Mouse (Mus musculus) testis, adult 2 months (tissue): ENCODE measurements around the gene Plekhg3.

Experiments
- CTCF ChIP-seq: fragments of 200-500 bp; IDR thresholded peaks from 2 replicates; pipeline ENCODE4 v1.5.1; 2012; ENCODE audit warnings: low read depth, mild to moderate bottlenecking, inconsistent platforms, low read length, moderate library complexity; ENCODE audit not compliant: control insufficient read depth, insufficient read depth, insufficient replicate concordance
- POLR2A ChIP-seq: fragments of 200-500 bp; IDR thresholded peaks from 2 replicates; pipeline ENCODE4 v1.6.1; 2012; ENCODE audit warnings: low read depth, mild to moderate bottlenecking, inconsistent platforms, low read length, moderate library complexity; ENCODE audit not compliant: control insufficient read depth

DNA sequence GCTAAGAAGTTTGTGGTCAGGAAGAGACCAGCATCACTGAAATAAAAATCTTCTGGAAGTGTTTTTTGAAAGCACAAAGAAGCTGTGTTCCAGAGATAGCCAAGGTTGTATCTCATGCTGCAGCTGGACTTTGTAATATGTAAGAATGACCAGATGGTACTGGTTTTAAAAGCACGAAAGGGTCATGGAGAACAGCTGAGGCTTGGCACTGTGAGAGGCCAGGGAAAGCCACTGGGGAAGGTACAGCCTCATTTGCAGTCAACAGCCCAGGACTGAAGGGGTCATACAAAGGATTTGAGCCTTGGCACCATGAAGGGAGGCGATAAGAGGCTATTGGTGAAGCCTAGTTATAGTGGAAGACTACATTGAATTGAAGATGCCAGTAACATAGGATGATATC is 48.2 kb upstream of the Plekhg3 start:
- TF ChIP-seq POLR2A (no peak), CTCF (no peak)
